Mouse (Mus musculus) kidney, postnatal 25 days (tissue): ENCODE data around the gene Fdx1l.

ENCODE experiments used
- DNase-seq, 2 experiments: peaks; one replicate each; pipeline ENCODE4 v3.0.0; 2021; ENCODE audit warnings: mixed read lengths in 2 of 2

Fdx1l gene

GRCm38 (mm10) chr9:21026849-21027248 lies 46.6 kb downstream of the Fdx1l start:
- DNase-seq: no peak

GRCm38 (mm10) chr9:21025258-21025810 lies 48.1 kb downstream of the Fdx1l start:
- no peak for DNase-seq

GRCm38 (mm10) chr9:21022726-21023125 lies 50.7 kb downstream of the Fdx1l start:
- no peak for DNase-seq

GRCm38 (mm10) chr9:21022288-21022687 lies 51.1 kb downstream of the Fdx1l start:
- DNase-seq: no peak

GRCm38 (mm10) chr9:21021363-21021762 lies 52.1 kb downstream of the Fdx1l start:
- DNase-seq: no peak

GRCm38 (mm10) chr9:21018600-21018999 lies 54.8 kb downstream of the Fdx1l start:
- no peak for DNase-seq
